Mouse (Mus musculus) 3T3-L1 (cell line): ENCODE measurements around the gene Tbc1d10c.

Experiments used
- DNase-seq: peaks from one replicate; pipeline ENCODE4 v3.0.0-alpha.2; 2015; ENCODE audit warnings: low read depth, low spot score

The Tbc1d10c gene

DNA sequence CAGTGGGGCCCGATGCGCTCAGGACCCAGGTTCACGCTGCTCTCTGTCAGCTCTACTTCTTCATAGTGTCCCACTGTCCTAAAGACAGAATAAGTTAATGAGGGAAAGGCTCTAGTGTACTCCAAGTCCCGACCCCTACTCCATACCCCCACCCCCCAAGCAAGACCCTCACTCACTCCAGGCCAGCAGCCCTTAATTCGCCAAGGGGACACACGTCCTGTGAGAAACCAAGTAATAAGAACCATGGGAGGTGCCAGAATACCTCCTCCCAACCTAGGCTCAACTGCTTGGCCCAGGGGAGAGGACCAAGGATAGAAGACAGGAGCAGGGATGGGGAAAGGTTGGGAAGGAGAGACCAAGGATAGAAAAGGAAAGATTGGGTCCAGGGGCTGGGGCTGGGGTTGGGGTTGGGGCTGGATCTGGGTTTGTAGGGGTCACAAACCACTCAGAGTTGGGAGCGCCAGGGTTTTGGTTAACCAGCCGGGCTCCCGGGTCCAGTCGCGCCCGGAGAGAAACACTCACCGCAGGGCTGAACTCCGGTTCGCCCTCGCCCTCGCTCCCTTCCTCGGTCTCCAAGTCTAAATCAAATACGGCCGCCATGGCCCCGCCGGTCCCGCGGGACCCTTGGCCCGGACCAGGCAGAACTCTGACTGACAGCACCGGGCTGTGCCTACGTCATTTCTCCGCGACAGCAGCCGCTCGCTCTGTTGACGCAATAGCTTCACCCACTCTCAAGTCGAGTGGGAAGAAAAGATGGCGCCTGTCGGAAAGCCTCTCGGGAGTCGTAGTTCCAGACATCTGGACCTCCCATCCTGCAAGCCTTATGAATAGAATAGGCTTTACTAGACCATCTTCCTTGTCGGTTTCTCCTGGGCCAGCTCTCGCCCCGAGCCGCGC lies 28.2 kb downstream of the Tbc1d10c start, which contains the start of gene Rps6kb2:
Gene Rps6kb2 (minus strand): TSS at position 709 of the 897 bp plus-strand sequence.
- peak; percentile 99 for DNase-seq

DNA sequence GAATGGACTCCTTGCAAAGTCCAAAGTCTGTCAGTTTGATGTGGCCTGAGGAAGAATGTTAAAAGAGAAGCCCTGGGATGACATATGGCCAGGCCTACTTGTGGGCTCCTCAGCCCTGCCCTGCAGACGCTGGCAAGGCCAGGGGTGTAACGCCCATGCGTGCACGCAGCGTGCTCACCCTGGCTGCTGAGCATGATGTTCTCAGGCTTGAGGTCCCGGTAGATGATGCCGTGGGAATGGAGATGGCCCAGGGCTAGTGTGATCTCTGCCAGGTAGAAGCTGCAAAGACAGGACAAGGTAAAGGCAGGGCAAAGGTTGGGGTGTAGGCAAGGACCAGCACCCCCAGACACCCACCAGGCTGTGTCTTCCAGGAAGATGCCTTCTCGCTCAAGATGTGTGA lies 32.0 kb downstream of the Tbc1d10c start:
- no peak for DNase-seq

DNA sequence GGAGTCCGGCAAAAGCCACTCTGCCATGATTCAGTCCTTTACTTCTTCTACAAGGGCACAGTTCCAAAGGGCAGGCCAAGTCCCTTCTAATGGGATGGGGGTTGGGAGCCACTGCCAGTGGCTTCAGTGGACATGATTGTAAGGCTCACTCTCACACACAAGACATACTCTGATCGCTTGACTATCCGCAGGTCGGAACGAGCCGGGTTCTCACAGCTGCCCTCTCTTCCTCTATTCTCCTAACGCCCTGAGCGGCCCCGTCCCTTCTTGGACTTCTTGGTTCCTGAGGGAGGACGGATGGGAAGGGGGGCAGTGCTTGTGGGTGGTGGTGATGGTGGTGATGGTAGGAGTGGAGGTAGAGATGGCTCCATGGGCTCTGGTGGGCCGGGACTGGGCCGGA lies 34.3 kb downstream of the Tbc1d10c start:
- no peak for DNase-seq

DNA sequence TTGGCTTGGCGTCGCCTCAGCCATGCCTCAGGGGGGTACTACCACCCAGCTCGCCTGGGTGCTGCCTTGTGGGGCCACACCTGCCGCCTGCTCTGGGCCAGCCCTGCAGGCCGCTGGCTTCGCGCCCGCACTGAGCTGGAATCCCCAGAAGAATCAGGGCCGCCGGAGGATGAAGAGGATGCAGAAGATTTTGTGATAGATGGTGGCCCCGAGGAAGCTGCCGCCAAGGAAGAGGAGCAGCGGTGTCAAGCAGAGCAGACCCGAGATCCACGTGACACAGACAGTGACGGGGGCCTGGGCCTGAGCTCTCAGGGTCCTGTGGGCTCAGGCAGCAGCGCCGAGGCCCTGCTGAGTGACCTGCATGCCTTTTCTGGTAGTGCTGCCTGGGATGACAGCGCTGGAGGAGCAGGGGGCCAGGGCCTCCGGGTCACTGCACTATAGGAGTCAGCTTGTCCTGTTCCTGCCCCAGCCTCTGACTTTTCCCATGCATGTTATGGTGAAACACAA lies 35.0 kb downstream of the Tbc1d10c start:
- no peak for DNase-seq

DNA sequence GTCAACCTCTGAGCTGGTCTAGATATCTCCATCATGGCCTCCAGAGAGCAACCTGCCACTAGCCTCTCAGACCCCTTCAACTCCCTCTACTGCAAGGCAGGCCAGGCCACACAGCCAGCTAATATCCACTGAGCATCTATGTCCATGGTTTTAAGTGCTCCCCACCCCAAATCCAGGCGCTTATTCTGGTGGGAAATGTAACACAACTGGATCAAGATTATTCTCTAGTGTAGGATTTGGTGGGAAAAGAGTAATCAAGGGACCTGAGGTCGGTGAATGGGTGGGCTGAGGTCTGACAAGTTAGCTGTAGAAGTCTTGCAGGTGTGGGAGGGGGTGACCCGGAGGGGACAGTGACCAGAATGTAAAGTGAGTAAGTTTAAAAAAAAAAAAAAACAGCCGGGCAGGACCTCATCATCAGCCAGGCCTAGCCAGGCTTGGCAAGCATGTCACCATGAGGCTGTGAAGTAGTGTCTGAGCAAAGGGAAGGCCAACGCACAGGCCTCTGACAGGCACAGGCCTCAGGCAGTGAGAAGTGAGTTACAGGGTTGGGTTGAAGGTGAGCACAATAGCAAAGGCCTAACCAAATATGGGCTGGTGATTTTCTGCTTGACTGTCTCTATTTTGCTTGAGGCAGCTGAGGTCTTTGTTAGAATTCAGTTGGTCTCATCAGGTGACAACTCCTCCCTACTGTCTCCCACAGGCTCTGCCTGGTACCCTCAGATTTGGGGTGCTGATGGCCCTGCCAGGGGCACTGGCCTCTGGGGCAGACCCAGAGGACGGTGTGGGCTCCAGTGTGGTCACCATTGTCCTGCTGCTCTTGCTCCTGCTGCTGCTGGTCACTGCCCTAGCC lies 35.6 kb downstream of the Tbc1d10c start:
- DNase-seq: no peak

DNA sequence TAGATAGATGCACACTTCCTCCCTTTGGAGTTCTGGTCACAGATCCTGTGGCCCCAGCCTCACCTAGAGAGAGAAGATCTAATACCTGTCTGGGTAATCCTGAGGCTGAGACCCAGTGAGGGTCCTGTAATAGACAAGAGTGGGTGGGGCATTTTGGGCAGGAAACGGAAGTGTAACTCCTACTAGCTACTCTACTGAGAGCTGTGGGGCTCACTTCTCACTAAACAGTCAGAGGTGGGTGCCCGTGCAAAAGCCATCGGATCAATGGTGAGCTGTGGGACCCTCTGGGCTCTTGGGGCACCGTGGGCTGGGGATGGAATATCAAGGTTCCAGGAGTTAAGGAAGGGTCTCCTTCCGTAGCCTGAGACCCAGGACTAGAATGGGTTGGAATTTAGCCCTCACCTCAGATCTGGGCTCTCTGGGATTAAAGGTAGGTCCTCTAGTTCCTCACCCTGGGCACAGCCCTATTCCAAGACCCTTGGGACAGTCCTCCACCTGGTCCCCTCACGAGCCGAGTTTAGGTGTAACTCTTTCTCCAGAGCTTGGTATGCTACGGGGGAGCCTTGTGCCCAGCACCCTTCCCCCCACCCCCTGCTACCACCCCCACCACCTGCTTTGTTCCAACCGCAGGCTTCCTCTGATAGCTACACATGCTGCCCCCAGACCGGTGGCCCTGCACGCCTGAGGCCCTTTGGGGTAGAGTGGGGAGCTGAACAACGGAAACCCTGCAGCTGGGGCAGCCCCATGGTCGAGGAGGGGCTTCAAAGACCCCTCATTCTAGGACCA lies 36.5 kb downstream of the Tbc1d10c start:
- no peak for DNase-seq

DNA sequence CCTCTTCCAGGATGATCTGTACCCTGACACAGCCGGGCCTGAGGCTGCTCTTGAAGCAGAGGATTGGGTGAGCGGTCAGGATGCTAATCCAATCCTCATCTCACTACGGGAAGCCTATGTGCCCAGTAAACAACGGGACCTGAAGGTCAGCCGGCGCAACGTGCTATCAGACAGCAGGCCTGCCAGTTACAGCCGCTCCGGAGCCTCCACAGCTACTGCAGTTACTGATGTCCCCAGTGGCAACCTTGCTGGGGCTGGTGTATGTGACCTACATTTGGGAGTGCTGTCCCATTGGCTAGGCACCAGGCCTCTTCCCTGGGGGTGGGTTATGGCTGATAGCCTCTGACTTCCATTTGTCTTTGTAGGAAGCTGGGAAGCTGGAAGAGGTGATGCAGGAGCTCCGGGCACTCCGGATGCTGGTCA lies 37.8 kb downstream of the Tbc1d10c start, which contains the start of gene Ptprcap:
Gene Ptprcap (plus strand): TSS at position 373 of the 423 bp plus-strand sequence.
- no peak for DNase-seq

DNA sequence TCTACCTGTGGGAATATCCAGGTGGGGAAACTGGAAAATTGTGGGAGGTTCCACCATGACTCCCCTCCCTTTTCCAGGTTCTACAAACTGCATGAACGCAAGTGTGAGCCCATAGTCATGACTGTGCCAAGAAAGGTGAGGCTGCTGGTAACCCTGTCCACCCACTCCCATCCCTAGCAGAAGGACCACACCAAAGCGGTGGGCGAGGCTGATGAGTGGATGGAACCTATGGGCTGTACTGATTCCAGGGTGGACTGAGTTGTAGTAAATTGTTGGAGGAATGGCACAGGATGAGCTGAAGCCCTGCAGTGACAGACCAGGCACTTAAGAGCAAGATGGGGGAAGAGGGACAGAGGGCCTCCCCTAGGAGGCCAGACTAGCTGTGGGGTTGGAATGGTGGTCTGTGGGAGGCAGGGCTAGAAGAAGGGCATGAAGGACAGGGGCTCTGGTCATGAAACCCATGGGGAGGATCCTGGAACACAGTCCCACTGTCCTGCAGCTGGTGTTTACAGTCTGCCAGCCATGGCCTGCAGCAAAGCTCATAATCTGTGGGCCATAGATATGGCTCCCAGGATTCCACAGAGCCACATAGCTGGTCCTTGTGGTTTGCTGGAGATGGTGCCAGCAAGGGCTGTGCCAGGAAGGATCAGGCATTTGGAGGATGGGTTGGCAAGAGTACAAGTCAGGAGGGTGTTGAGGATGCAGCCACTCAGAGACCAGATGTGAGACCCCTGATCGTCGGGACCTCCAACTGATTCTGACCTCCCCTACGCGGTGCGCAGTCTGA lies 38.4 kb downstream of the Tbc1d10c start:
- no peak for DNase-seq

DNA sequence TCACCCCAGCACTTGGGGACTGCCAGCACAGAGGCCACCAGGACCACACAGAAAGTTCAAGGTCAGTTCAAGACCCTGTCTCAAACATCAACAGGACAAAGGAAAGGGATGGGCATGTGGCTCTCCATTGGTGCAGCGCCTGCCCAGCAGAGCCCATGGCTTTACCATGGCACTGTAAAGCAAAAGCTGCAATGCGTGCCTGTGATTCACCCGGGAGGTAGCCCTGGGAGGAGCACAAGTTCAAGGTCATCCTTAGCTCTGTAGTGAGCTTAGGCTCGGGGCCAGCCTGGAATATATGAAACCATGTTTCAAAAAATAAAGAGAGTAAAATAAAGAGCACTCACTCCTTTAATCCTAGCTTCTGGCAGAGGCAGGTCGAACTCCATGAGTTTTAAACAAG lies 39.2 kb downstream of the Tbc1d10c start:
- DNase-seq: no peak

DNA sequence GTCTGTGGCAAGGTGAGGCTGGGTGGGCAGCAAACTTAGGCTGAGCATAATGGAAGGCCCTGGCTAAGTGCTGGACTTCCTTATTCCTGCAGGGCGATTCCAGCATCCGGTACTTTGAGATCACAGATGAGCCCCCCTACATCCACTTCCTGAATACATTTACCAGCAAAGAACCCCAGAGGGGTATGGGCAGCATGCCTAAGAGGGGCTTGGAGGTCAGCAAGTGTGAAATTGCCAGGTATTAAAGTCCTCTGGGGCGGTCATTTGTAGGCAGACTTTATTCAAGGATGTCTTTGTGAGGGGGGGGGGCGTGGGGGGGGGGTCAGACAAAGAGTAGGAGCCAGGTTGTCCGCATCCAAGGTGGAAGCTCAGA lies 39.6 kb downstream of the Tbc1d10c start:
- DNase-seq: no peak

DNA sequence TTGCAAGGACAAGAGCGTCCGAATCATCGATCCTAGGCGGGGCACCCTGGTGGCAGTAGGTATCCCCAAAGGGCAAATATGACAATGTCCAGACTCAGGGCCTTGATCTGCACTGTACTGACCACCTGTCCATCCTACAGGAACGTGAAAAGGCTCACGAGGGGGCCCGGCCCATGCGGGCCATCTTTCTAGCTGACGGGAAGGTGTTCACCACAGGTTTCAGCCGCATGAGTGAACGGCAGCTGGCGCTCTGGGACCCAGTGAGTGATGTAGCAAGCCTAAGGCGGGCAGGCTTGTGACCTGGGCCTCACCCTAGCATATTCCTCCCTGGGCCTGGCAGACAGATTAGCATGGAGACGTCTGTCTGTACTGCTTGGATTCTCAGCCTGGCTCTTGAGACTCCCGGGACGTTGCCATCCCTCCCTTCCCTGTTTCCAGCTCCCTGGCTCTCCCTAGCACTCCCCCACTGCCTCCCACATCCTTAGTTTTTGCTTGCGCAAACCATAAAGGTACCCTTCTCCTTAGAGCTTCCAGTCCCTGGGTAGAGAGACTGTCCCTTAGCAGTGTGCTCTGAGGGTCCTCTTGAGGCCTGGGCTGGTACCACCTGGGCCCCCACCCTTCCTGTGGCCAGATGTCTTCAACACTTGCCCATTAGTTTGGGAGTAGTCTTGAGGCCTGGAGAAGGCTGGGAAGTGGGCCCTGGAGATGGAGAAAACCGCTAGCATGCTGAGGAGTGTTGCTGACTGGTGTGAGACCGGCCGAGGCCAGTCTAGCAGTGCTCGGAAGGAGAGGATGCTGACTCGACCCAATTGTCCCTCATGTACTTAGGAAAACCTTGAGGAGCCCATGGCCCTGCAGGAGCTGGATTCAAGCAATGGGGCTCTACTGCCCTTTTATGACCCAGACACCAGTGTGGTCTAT lies 40.3 kb downstream of the Tbc1d10c start:
- no peak for DNase-seq

DNA sequence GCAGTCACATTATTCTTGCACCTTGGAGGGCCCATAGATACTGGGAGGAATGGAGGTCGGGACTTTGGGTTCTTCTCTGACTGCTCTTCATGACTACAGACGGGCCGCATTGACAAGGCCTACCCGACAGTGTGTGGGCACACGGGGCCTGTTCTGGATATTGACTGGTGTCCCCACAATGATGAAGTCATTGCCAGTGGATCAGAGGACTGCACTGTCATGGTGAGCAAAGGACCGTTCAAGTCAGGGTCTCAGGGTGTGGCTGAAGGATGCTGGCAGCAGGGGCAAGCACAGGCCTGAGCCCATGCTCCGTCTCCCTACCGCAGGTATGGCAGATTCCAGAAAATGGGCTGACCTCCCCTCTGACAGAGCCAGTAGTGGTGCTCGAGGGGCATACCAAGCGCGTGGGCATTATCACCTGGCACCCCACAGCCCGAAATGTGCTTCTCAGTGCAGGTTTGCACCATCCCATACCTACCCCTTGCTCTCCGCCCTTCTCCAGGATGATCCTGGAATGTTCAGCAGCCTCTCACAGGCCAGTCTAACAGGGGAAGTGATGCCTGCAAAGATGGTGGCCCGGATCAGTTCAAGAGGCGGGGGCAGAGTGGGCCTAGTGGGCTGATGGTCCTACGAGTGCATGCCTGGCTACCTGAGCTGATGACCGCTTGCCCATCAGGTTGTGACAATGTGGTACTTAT lies 41.2 kb downstream of the Tbc1d10c start:
- DNase-seq: no peak

DNA sequence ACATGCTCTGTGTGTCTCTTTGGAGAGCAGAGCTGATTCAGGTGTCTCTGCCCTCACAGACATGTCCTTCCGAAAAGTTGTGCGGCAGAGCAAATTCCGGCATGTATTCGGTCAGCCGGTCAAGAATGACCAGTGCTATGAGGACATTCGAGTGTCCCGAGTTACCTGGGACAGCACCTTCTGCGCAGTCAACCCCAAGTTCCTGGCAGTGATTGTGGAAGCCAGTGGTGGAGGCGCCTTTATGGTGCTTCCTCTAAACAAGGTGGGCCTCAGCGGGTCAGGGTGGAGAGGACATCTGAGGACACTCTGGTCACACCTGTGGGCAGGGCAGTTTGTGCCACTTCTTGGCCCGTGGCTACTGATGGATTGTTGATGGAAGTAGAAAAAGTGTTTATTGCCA lies 41.8 kb downstream of the Tbc1d10c start:
- DNase-seq: no peak

DNA sequence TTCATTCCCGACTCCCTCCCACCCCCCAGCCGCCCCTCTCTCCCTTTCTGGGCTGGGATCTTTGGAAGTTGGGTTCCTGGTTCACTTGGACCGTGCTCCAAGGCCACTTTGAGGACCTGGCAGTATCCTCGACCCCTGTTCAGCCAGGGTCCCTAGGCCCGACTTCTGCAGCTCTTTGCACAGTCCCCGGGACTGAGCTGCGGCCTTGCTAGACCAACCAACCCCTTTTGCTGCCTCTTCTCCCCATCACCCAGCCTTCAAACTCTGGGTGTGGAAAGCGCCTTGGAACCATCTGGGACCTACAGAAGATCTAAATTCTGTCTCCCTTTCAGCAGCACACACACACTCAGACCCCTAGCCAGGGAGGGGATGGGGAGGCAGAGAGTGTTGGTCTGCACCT lies 42.3 kb downstream of the Tbc1d10c start:
- no peak for DNase-seq

DNA sequence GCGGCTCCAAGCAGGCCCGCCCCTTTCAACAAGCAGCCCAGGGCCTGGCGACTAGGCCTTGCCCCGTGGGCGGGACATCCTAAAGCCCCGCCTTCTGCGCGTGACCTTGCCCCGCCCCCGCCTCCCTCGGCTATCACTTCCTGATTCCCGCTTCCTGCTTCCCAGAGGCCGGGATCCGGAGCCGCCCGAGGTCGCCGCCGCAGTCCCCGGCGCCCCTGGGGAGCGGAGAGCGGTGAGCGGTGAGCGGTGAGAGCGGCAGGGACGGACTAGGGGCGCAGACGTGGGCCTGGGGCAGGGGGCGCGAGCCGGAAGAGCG lies 42.6 kb downstream of the Tbc1d10c start, which contains the start of gene Coro1b:
Gene Coro1b (plus strand): TSS at position 129 of the 316 bp plus-strand sequence.
- peak; percentile 95 for DNase-seq

DNA sequence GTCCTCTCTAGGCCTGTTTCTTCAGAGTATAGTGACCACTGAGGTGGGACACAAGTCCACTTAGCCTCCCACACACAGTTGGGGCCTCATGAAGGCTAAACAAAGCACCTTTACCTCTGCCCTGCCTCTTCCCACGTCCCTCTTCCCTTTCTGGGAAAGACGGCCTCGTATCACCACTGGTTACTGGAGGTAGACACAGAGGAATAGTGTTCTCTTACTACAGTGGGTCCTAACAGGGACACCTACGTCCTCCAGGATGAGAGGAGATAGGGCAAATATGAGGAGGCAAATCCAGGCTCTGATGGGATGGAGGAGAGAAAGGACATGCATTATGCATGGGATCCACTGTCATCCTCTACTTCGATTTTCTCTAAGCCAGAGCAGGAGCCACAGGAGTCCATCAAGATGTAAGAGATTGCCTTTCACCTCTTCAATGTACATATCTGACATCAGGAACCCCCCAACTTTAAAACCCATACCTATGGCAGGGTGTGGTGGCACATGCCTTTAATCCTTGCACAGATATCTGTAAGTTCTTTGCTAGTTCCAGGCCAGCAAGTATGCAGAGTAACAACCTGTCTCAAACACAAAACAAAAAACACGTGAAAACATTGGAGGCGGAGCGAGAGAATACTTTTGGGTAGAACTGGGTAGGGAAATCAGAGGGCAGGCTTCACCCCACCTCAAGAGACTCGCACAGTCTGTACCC lies 43.1 kb downstream of the Tbc1d10c start:
- no peak for DNase-seq

DNA sequence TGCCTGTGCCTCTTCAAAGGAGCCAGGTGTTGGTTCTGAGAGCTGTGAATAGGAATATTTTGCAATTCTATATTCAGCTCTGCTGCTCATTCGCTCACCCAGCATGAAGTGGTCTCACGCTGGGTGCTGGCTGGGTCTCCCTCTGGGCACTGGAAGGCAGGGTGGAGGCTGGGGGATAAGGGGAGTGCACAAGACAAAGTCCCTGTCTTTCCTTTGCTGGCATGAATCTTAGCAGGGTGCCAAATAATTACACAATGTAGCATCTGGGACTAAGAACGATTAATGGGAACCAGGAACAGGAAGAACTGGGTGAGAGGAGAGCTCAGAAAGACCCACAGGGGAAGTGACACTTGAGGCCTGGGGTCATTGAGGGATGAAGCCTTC lies 44.1 kb downstream of the Tbc1d10c start:
- no peak for DNase-seq

DNA sequence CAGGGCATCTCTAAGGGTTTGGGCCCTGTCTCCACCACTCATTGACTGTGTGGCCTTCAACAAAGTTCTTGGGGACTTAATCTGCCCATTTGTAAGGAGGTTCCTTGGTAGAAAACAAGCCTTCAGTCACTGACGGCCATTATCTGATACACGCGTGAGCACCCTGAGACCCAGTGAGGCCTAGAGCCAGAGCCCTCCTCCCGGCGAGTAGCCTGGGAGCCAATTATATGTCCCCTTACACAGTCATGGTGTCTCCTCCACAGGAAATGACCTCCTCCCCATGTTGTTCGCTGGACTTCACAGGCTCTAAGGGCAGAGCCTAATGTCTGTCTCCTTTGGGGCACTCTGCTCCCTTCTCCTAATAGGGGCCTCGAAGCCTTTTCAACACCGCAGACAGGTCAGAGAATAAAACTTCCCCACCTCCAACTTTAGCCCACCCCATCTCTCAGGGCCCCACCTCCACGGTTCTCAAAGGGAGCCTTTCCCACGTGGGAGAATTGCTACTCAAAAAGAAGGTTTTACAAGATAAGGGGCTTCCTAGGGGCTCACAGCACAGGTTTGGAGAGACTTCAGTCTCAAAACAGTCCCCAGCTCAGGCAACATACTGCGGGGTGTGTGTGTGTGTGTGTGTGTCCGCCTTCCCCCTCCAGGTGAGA lies 44.6 kb downstream of the Tbc1d10c start:
- DNase-seq: no peak
